21 mouse cellular contexts compared by ENCODE assay signal in the genomic region with DNA sequence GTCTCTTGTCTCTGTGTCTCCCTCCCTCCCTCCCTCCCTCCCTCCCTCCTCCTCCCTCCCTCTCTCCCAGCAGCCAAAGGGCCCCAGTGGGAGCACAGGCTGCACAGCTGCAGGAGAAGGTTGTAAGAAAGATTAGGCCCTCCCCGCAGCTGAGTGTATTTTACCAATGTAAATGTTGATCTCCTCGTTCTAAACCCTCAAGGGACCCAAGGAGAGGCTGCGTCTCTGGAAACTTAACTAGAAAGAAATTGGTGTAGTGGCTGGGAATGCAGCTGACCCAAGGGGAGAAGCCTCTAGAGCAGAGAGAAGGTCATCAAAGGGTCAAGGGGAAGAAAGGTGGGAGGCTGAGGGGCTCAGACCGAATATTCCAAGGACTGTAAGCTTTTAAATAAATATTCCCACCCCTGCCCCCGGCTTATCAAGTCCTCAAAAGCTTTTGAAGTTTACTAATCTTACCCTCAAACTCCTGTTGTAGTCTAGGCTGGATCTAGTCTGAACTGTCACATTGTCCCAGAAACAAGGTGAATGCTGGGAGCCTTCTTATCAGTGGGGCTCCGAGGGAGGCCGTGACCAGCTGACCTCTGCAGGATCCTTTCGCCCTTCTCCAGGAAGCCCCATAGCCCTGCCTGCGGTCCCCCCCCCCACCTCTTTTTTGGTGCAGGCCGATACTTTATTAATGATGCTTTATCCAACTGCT.
DNase-seq lines count a peak whose midpoint lies in the region; ATAC-seq lines count a peak whose summit lies in the region.
"Had no signal": no experiment of that assay in that cellular context is flagged by ENCODE, and none has a peak within 500 bp of the region (broad histone marks: within the 10 kb centered on the region; RNA-seq: fewer than 3 reads in every experiment).

No protein-coding gene starts in this region.

- H3K27me3 ChIP-seq in hindbrain, embryonic 12.5 days: no peaks in the 10 kb centered on the region
- no peaks in the 10 kb centered on the region for H3K27me3 ChIP-seq in hindbrain, embryonic 16.5 days (replicated peaks; ENCODE audit: control insufficient read depth, insufficient read depth, low read length)
- H3K27me3 ChIP-seq: CH12.LX; embryonic facial prominence, embryonic 13.5 days; hindbrain, embryonic 13.5 days; megakaryocyte, embryonic 14.5 days had no signal

- no peak overlapping the region for H3K4me3 ChIP-seq in hindbrain, embryonic 12.5 days
- no peak overlapping the region for H3K4me3 ChIP-seq in hindbrain, embryonic 16.5 days (ENCODE audit: low read length)
- H3K4me3 ChIP-seq: embryonic facial prominence, embryonic 13.5 days; hindbrain, embryonic 13.5 days; megakaryocyte, embryonic 14.5 days; myocyte had no signal

- no peak overlapping the region for H3K4me2 ChIP-seq in hindbrain, embryonic 12.5 days (replicated peaks)
- H3K4me2 ChIP-seq in hindbrain, embryonic 16.5 days (ENCODE audit: low read length): no peak overlapping the region
- H3K4me2 ChIP-seq: embryonic facial prominence, embryonic 13.5 days; hindbrain, embryonic 13.5 days had no signal

- no peaks in the 10 kb centered on the region for H3K9me3 ChIP-seq in hindbrain, embryonic 12.5 days (replicated peaks)
- H3K9me3 ChIP-seq in hindbrain, embryonic 16.5 days (ENCODE audit: control insufficient read depth, low read length): no peaks in the 10 kb centered on the region
- H3K9me3 ChIP-seq: embryonic facial prominence, embryonic 13.5 days; hindbrain, embryonic 13.5 days; megakaryocyte, embryonic 14.5 days had no signal

- H3K4me1 ChIP-seq in hindbrain, embryonic 12.5 days: peaks cover 32% of the 10 kb centered on the region
- peaks cover 7% of the 10 kb centered on the region for H3K4me1 ChIP-seq in hindbrain, embryonic 16.5 days (ENCODE audit: control insufficient read depth, insufficient read depth, low read depth, low read length)
- H3K4me1 ChIP-seq: megakaryocyte, embryonic 14.5 days had no signal

- DNase-seq in embryo, embryonic 11 days: peak; percentile 54
- no peak for DNase-seq in embryo, embryonic 10.5 days (ENCODE audit: low spot score)
- DNase-seq in retina, embryonic 14.5 days (ENCODE audit: low spot score): peak; percentile 5
- no peak for DNase-seq in retina, postnatal 1 day
- DNase-seq in spleen, adult 12 weeks (ENCODE audit: low spot score): no peak
- no peak for DNase-seq in thymus, postnatal 14 days
- DNase-seq: adrenal gland, postnatal 25 days; cerebellum, postnatal 14 days; kidney, adult 2 months; kidney, postnatal 4 days; liver; lung, postnatal 10 days; thymus, adult 2 months had no signal

- no peak overlapping the region for H3K9ac ChIP-seq in hindbrain, embryonic 12.5 days
- no peak overlapping the region for H3K9ac ChIP-seq in hindbrain, embryonic 16.5 days (ENCODE audit: low read depth, low read length)
- H3K9ac ChIP-seq: embryonic facial prominence, embryonic 13.5 days; hindbrain, embryonic 13.5 days had no signal

- H3K36me3 ChIP-seq in hindbrain, embryonic 12.5 days: no peaks in the 10 kb centered on the region
- no peaks in the 10 kb centered on the region for H3K36me3 ChIP-seq in hindbrain, embryonic 16.5 days (ENCODE audit: control insufficient read depth, insufficient read depth, low read length)
- H3K36me3 ChIP-seq: embryonic facial prominence, embryonic 13.5 days; hindbrain, embryonic 13.5 days had no signal

- ATAC-seq in hindbrain, embryonic 12.5 days (ENCODE audit: low FRiP score): no peak
- no peak for ATAC-seq in hindbrain, embryonic 16.5 days
- ATAC-seq: activated CD4-positive, CD25-positive, alpha-beta regulatory T cell, adult 4 months had no signal

- 26% methylated on average over 10 of the region's 10 CpGs for WGBS in hindbrain, embryonic 12.5 days
- 26% methylated on average over 10 of the region's 10 CpGs for WGBS in hindbrain, embryonic 16.5 days

- H3K27ac ChIP-seq in hindbrain, embryonic 12.5 days: 0 out of 2 replicates have a peak overlapping the region, but pooled peaks have one; percentile 23
- H3K27ac ChIP-seq in hindbrain, embryonic 16.5 days (ENCODE audit: low read depth, low read length): no peak overlapping the region
- H3K27ac ChIP-seq: embryonic facial prominence, embryonic 13.5 days; hindbrain, embryonic 13.5 days had no signal

Comparison
In these comparisons a context has a peak if more than half of its experiments do, and no peak if none do; other contexts are left out.
1. DNase-seq: peak in embryo, embryonic 11 days (single experiment) and retina, embryonic 14.5 days (single experiment); none in embryo, embryonic 10.5 days (single experiment), retina, postnatal 1 day (single experiment), spleen, adult 12 weeks (single experiment) and thymus, postnatal 14 days (single experiment).